Mouse (Mus musculus): Measurements from ENCODE around the gene Rac3.

DNA sequence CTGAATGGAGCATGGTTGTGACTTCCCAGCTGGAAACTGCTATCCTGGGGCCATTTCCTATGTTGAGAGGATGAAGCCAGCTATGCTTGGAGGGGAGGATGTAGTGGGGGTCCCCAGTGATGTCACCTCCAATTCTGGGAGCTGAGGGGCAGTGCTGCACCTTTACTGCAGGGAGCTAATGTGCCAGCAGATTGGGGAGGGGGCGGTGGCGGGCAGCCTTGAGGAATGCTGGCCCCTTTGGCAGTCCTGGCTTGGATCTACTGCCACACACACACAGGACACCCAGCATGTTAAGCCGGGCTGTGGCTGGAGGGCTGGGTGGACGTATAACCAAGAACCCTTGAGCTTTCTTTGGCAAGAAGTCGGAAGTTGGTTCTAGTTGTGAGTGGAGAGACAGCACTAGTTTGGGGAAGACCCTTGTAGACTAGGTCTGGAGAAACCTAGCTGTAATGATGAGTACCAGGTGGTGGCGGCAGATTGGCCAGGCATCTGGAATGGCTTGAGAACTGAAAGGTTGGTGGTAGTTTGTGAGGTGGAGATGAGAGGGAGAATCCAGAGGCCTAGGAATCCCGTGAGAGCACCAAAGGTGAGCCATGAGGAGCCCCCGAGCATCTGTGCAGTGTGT lies 9.2 kb upstream of the Rac3 start:
- no peak for TF ChIP-seq GATA1 (IDR thresholded peaks at IDR 0.05; ENCODE audit: low read length)
- no peak for TF ChIP-seq TAL1 (IDR thresholded peaks at IDR 0.05; ENCODE audit: low read length)

All from erythroblast, embryonic 14.5 days (primary cell).